Mouse (Mus musculus): ENCODE measurements around the gene Sec22a.

DNA sequence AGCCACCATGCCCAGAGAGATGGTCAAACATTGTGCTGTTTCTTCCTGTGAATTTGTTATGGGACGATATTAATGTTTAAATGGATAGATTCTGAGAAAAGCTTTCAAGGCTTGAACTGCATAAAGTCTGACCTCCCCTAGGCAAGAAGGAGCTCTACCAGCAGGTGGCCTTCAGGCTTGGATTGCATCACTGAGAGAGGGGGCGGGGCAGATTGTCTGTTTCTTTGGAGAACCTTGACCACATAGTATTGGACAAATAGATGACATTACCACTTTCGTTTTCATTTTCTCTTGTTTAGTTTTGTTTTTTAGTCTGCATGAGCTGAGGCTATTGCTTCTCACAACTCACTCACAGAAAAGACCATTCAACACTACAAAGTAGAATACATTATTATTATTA is 15.6 kb upstream of the Sec22a start:
- TF ChIP-seq EP300 (IDR thresholded peaks at IDR 0.05; ENCODE audit: low read depth) (peak; percentile 11; the same call in 1 of the 2 replicates), CTCF (IDR thresholded peaks at IDR 0.05; ENCODE audit: low read depth) (peak; percentile 43)

Data from liver, postnatal 0 days (tissue).